Mouse (Mus musculus) layer of hippocampus, postnatal 14 days (tissue): ENCODE measurements at regions not wholly inside any gene's neighbourhood (a gene's known extent, or its start where the extent isn't known, plus 50 kb on each side); places are given as distances from the start of the nearest gene placed in this dataset.
"Not testable (repeated sequence)": the region's sequence is repeated elsewhere in the genome, so short reads cannot be mapped to it uniquely, and the experiment has no call there.

ENCODE experiments used
- DNase-seq, 2 experiments: peaks; one replicate each; pipeline ENCODE4 v3.0.0; 2021 to 2022; ENCODE audit warnings: low spot score in 2 of 2, mixed read lengths in 1 of 2

- peak in 1 of 2 experiments; percentile 77 for DNase-seq
Observed at GRCm38 (mm10) chr7:39716340-39717150, 199.0 kb downstream of the Zfp619 start.

- no peak for DNase-seq
Observed at GRCm38 (mm10) chr7:39727935-39728557, 210.5 kb downstream of the Zfp619 start.

DNA sequence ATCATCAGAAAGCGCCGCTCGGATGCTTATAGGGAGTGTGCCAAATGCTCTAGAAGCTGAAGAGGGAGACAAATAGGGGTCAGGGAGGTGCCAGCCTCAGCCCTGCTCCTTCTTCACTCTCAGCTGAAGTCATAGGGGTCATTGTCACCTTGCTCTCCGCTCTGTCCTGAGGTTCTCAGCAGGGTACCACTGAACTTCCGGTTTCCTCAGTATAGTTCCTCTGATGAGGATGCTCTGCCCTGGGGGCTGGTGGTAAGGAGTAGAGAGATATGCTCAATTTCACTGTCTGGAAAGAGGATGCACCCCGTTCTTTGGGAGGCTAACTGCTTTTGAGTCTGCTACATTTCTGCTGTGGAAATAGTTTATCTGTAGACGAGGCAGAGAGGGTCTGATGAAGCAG lies 211.4 kb downstream of the Zfp619 start:
- no peak for DNase-seq

DNA sequence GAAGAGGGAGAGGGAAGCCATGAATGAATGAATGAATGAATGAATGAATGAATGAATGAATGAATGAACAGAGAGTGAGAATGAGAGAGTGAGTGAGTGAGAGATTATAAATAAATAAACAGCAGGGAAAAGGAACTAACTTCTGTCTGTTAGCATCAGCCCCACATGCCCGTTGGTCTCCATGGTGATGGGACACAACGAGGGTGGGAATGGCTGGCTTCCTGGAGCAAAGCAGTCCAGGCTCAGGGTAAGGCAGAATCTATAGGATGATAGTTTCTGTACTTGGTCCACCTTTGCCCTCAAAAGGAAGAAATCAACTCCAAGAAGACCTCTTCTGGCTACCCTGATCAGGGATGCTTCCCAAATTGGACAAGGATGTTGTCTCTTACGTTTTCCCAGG lies 212.2 kb downstream of the Zfp619 start:
- DNase-seq, result peak in 1 of 2 experiments; percentile 56

DNA sequence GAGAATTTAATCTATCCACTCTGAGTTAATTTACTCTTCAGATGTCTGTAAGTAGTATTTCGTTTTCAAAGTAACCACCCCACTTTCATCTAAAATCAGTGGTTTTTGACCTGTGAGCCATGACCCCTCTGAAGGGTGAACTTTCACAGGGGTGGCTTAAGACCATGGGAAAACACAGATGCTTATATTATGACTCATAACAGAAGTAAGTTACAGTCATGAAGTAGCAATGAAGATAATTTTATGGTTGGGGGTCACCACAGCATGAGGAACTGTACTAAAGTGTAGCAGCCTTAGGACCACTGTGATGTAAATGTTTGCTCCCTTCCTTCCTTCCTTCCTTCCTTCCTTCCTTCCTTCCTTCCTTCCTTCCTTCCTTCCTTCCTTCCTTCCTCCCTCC lies 215.2 kb downstream of the Zfp619 start:
- no peak for DNase-seq

- not testable (repeated sequence) for DNase-seq
Observed at GRCm38 (mm10) chr7:39748395-39748794, 230.8 kb downstream of the Zfp619 start.

- peak in 1 of 2 experiments; percentile 24 for DNase-seq
Observed at GRCm38 (mm10) chr7:39750448-39750847, 232.9 kb downstream of the Zfp619 start.

DNA sequence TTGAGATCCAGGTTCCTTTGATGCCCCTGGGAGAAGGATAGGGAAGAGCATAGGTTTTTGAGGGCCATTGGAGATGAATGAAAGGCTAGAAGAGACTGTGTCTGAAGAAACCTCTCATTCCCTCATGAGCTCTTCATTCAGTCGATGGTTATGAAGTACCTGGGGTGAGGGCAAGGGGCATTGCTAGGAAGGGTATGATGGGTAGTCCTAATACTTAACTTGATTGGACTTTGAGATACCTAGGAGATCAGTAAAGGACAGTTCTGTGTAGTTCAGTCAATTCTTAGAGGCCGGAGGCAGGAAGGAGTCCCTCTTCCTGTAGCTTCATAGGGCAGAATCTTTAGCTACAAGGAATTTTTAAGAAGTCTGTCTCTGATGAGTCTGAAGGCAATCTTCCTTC lies 246.8 kb downstream of the Zfp619 start:
- no peak for DNase-seq

GRCm38 (mm10) chr7:39765094-39765493 lies 247.5 kb downstream of the Zfp619 start:
- DNase-seq, result no peak

- peak; percentile 4 to 11 for DNase-seq
Observed at GRCm38 (mm10) chr7:39773291-39773690, 255.7 kb downstream of the Zfp619 start.

DNA sequence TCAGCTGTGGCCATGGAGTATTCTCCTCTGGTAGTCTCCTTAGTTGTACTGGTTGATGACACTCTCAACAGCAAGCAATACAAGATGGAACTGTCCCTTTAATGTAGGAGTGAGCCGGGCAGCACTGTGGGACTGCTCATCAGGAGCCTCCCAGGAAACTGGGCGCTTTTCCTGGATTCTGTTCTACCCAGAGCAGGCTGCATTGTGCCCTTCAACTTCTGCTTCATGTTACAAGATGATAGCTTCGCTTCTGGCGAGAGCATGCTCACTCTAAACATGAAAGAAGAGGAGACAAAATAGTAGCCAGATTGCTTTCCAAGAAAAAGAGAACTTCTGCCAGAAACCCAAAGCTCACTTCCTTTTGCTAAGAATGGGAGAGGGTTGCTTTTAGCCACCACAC lies 271.8 kb downstream of the Zfp619 start:
- DNase-seq, result no peak

DNA sequence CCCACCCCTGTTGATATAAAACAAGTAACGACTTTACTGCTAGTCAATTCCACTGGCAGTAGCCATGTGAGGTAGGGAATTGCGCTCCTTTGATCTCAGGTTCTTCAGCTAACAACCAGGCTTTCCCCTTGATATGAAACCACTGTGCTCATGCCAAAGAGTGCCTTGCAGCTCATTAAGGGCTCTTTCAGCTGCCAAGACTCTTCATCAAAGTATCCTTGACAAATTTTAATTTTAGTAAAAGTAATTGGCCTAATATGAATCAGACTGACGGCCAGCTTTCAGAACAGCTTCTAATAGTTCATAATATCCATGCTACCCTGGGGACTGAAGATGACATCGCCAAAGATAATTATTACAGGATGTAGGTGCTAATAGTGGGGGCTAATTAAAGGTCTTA lies 272.3 kb downstream of the Zfp619 start:
- no peak for DNase-seq

DNA sequence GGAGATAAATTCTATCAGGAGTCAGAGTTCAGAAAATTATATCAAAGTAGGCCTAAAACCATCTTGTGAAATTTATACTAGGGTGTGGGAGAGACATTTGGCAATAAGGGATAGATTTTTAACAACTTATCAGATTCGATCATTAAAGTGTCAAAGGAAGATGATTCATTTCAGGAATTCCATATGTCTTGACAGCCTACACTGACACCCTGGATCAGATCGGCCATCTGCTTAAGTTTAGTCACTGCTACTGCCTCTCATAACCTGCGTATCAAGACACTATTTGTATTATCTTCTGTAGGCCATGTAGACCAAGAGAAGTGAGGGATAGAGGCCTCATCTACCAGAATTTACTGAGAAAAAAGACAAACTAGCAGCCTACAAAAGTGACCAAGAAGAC lies 277.2 kb downstream of the Zfp619 start:
- DNase-seq, result no peak

GRCm38 (mm10) chr7:39804276-39804675 lies 286.7 kb downstream of the Zfp619 start:
- DNase-seq, result no peak

- no peak for DNase-seq
Observed at GRCm38 (mm10) chr7:39818036-39818435, 300.5 kb downstream of the Zfp619 start.

DNA sequence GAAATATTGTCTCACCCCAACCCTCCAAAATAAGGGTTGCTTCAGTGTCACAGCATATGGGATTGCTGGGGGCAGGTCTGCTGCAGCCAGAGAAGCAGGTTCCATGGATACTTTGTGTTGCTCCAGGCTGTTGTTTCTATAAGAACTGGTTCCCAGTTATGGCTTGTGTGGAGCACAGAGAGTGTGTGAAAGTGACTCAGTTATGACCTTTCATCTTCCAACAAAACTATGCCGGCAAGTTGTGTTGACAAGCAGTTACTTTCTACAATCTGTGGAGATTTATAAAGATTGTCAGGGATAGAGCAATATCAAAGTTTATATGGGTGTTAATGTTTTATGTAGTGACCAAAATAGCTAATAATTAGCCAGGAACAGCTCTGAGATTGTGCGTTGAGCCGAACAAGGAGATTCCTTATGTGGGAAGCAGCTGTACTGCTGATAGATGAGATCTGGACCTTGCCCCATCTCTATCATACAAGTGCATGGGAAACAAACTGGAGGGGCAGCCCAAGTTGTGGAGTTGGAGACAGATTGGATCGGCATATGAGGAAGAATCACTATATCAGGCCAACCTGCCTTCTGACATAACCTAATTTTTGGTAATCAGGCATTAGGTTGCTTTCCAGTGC lies 305.1 kb downstream of the Zfp619 start:
- no peak for DNase-seq

GRCm38 (mm10) chr7:39828378-39828777 lies 310.8 kb downstream of the Zfp619 start:
- no peak for DNase-seq

DNA sequence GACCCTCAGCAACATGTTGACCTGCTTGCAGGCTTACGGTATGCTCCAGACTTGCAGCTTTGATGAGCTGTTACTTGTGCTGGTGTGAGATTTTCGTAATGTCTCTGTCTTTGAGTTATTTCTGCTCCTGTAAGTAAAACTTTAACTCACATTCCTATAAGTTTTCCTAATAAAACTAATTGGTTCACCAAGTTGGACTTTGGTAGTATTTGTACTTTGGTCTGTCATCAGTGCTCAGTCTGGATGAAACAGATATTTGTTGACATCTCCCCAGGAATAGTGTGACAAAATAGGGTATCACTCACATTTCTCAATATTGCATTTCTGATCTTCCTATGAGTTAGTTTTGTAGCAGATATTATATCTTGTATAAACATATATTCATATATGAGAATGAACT lies 313.3 kb downstream of the Zfp619 start:
- no peak for DNase-seq

GRCm38 (mm10) chr7:39841988-39842387 lies 324.4 kb downstream of the Zfp619 start:
- no peak for DNase-seq

DNA sequence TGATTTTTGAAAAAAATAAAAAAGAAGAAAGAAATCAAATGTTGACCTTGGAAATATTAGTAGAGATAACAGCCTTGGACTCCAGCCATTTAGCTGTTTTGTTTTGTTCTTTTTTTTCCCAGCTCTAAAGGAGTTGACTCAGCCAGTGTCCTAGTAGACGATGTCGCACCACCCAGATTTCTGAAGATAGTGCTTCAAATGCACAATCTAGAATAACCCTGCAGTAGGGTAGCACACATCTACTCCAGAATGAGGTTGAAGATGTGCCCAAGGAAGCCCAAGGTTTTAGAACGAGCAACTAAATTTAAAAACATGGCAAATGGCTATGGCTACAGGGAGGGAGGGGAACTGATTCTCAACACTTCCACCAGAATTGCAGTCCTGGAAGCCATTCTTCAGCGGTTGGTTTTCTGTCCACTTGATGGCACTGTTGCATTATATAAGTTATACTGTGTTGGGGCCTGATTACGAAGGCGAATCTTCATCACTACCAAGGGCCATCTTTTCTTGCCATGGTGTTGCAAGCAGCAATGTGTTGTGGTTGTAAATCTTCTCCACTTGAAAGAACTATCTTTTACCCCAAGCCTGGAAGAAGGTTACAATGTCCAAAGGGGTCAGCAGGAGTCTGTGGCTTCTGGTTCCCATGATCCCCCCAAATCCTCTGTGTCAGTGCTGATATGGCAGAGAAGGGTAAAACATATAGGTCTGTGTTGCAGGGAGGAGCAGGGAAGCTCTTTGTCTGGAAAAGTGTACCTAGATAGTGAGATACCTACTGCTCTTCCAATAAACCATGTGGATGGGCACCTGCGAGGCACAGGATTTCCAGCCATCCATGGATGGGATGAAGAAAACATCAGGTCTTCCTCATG lies 330.6 kb downstream of the Zfp619 start:
- DNase-seq, result peak; percentile 61 to 79

GRCm38 (mm10) chr7:39857301-39857700 lies 339.7 kb downstream of the Zfp619 start:
- no peak for DNase-seq
